Mouse (Mus musculus) liver, postnatal 0 days (tissue): ENCODE measurements around the gene Rln3.

Experiments
- CTCF ChIP-seq: sonication (generic); IDR thresholded peaks from 2 replicates; pipeline ENCODE4 v1.5.1; 2016; ENCODE audit warnings: antibody characterized with exemption, low read depth
- EP300 ChIP-seq: IDR thresholded peaks from 2 replicates; pipeline ENCODE4 v1.6.1; 2016; ENCODE audit warnings: antibody characterized with exemption, low read depth, mild to moderate bottlenecking

GRCm38 (mm10) chr8:84071921-84072320 lies 27.1 kb upstream of the Rln3 start:
- TF ChIP-seq CTCF: no peak
- no peak for TF ChIP-seq EP300
